Mouse (Mus musculus) CD8-positive naive resting alpha-beta T cell, adult 2 months (primary cell): ENCODE measurements around the gene Slc25a17.

Experiments used
- DNase-seq, 2 experiments: peaks; one replicate each; pipeline ENCODE4 v3.0.0; 2022; ENCODE audit warnings: low read depth in 2 of 2, low spot score in 2 of 2

Gene Slc25a17

GRCm38 (mm10) chr15:81302151-81302808 is 58.3 kb downstream of the Slc25a17 start:
- peak; percentile 56 to 58 for DNase-seq

- DNase-seq = peak; percentile 90 to 92
Measured at GRCm38 (mm10) chr15:81301193-81302070, 59.2 kb downstream of the Slc25a17 start.

GRCm38 (mm10) chr15:81300520-81301069 is 60.0 kb downstream of the Slc25a17 start:
- peak; percentile 23 to 28 for DNase-seq

GRCm38 (mm10) chr15:81299549-81299948 is 61.1 kb downstream of the Slc25a17 start:
- DNase-seq = no peak

- no peak for DNase-seq
Measured at GRCm38 (mm10) chr15:81298213-81298612, 62.4 kb downstream of the Slc25a17 start.

- no peak for DNase-seq
Measured at GRCm38 (mm10) chr15:81297543-81297942, 63.1 kb downstream of the Slc25a17 start.

GRCm38 (mm10) chr15:81294897-81295296 is 65.7 kb downstream of the Slc25a17 start:
- DNase-seq = no peak

DNA sequence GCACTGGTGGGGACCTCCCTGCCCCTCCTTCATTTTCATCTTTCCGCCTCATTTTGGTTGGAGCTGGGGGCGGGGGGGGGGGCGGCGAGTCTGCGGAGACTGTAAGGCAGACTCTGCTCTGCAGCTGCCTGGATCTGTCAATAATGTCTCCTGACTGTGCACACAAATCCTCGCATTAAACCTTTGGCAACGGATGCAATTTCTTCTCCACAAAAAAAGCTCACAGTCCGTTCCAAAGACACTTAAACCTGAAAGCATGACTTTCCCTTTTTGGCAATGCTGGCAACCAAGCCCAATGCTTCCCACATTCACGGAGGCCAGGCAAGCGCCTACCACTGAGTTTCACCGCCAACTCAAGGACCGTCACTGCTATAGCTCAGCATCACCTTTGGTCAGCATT is 66.2 kb downstream of the Slc25a17 start:
- no peak for DNase-seq

- DNase-seq = no peak
Measured at GRCm38 (mm10) chr15:81290747-81291146, 69.9 kb downstream of the Slc25a17 start.

DNA sequence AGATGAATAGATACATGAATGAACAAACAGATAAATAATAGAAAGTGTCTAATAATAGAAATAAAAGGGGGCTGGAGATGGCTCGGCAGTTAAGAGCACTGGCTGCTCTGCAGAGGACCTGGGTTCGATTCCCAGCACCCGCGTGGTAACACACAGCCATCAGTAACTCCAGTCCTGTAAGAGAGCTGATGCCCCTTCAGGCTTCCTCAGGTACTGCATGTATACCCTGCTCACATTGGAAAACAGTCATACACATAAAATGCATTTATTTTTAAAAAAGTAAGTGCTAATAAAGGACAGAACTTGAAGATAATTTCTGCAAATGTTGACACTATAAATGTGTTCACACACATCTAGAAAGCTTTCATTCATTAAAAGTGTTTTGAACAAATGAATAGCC is 70.4 kb downstream of the Slc25a17 start:
- no peak for DNase-seq

DNA sequence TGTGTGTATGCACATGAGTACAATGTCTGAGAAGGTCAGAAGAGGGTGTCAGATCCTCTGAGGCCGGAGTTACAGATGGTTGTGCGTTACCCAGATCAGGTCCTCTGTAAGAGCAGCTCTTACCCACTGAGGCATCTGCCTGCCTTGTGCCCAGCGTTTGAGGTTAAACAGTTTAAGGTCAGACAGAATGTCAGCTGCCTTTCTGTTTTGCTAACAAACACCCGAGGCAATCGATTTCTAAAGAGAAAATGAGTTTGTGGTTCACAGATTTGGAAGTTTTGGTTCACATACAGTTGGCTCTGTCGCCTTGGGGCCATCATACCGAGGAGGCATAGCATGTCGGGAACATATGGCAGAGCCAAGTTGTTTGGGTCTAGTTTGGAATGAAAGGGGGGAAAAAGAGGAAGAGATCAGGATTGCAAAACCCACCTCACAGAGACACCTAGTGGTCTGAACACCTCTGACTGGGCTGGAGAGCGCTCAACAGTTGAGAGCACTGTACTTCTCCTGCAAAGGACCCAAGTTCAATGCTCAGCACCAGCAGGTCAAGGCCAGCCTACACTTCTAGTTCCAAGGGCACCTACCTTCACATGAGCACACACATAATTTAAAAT is 76.4 kb downstream of the Slc25a17 start:
- DNase-seq = no peak

DNA sequence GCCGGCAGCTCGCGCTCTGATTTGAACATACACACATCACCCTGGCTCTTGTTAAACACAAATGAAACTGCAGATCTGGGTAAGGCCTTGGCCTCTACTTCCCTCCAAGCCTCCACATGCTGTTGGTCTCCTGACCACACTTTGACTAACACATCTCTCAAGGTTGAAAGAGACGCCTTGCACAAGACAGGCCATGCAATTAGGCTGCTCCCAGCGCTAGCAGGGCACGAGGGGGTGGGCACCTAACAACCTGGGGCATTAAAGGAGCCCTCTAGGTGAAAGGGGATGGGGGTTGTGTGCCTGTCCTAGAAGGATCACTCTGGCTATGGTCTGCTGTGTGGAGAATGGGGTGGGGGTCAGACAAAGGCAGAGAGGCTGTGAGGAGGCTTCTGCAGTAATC is 81.9 kb downstream of the Slc25a17 start:
- no peak for DNase-seq

GRCm38 (mm10) chr15:81277928-81278327 is 82.7 kb downstream of the Slc25a17 start:
- no peak for DNase-seq

GRCm38 (mm10) chr15:81273361-81273760 is 87.3 kb downstream of the Slc25a17 start:
- DNase-seq = no peak

DNA sequence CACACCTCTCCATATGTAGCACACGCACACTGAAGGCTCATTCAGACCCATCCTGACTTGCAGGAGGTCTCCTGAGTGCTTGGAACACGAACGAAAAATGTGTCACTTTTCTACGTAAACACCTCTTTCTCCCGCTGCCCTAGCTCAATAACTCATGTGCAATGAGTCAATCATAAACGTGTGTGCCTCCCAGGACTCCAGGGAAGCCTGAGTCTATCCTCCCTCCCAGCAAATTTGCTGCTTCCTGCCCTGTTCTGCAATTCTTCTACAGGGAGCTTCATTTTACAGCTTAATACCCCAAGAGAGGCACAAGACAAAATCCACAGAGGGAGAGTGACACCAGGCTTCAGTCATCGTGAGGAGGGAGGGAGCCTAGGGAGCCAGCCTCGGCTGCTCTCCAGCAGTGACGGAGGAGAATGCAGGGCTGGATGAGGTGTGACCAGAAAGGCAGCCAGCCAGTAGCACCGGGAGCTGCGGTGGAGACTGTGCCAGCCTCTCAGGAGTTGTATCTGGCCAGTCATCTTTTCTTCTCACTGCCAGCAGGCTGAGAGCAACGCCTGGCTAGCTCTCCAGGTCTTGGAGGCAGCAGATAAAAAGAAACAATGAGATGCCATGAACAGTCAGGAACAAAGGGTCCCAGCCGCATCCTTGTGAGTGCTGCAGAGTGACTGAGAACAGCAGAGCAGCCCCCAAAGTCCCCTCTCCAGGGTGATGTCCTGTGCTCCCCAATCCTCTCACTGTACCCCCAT is 88.1 kb downstream of the Slc25a17 start:
- no peak for DNase-seq
